Mouse (Mus musculus) stomach, embryonic 15.5 days (tissue): Measurements from ENCODE around the gene Dpf3. TPM values are rescaled to one million over a fixed set of nuclear protein-coding genes. Genes with fewer than 3 reads are reported as not detected.

Experiments
- ATAC-seq: fragments of 200-750 bp; cut with Nextera tagmentation; 2 replicates; pipeline ENCODE4 v1.8.0; 2017; ENCODE audit warnings: low read depth, moderate number of reproducible peaks, moderate TSS enrichment; ENCODE audit not compliant: insufficient read depth, low FRiP score
- H3K27ac ChIP-seq: fragments of 300-500 bp; sonication (generic); 2 replicates; pipeline ENCODE4 v1.5.1; 2015; ENCODE audit warnings: mild to moderate bottlenecking, inconsistent platforms
- H3K27me3 ChIP-seq: fragments of 300-500 bp; sonication (generic); replicated peaks from 2 replicates; pipeline ENCODE4 v1.6.1; 2015; ENCODE audit warnings: inconsistent platforms
- H3K36me3 ChIP-seq: fragments of 300-500 bp; sonication (generic); 2 replicates; pipeline ENCODE4 v1.6.1; 2015; ENCODE audit warnings: inconsistent platforms
- H3K4me1 ChIP-seq: fragments of 300-500 bp; sonication (generic); 2 replicates; pipeline ENCODE4 v1.6.1; 2015; ENCODE audit warnings: inconsistent platforms
- H3K4me2 ChIP-seq: fragments of 300-500 bp; sonication (generic); 2 replicates; pipeline ENCODE4 v1.6.1; 2015; ENCODE audit warnings: mild to moderate bottlenecking, inconsistent platforms
- H3K4me3 ChIP-seq: fragments of 300-500 bp; sonication (generic); replicated peaks from 2 replicates; pipeline ENCODE4 v1.5.1; 2015; ENCODE audit warnings: inconsistent platforms
- H3K9ac ChIP-seq: fragments of 300-500 bp; sonication (generic); 2 replicates; pipeline ENCODE4 v1.6.1; 2015; ENCODE audit warnings: inconsistent platforms
- H3K9me3 ChIP-seq: fragments of 300-500 bp; sonication (generic); 2 replicates; pipeline ENCODE4 v1.6.1; 2016; ENCODE audit warnings: inconsistent platforms
- WGBS: fragments of 180-500 bp; shearing (Covaris S2); methylation state at CpG from one replicate; pipeline ENCODE4 v1.1.7; 2015; 5-methylcytosine and 5-hydroxymethylcytosine counted together
- polyA plus RNA-seq: library from polyadenylated mRNA; unstranded; fragments of >200 nt; fragmentation: Nextera tagmentation; extraction: Ambion mirVana; gene quantifications from 2 replicates; pipeline ENCODE4 v1.2.1, GENCODE M21; 2015

Dpf3 gene
- polyA plus RNA-seq, 1 experiment from 2014 or later: 4.6 TPM

DNA sequence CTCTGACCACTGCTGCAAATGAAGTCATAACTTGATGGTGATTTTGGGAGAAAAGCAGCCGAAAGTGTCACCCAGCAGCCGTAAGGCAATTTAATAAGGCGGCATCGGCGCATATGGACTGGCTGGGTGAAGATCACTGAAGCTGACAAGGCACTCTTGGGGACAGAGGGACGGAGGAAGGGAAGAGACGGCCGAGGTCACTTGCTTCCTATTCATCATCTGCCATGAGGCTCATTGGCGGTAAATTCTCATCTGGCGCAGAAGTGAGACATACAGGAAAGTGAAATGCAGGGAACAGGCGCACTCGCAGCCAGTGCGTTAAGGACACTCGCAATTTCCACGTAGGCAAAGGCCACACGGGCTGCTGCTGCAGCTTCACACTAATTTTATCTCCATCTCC lies 95.5 kb downstream of the Dpf3 start:
- Histone ChIP-seq H3K4me3 (no peak overlapping the region), H3K36me3 (no peaks in the 10 kb centered on the region), H3K27ac (no peak overlapping the region), H3K4me1 (no peaks in the 10 kb centered on the region), H3K9ac (no peak overlapping the region), H3K9me3 (no peaks in the 10 kb centered on the region), H3K4me2 (no peak overlapping the region), H3K27me3 (no peaks in the 10 kb centered on the region)
- ATAC-seq: no peak
- 78% methylated on average over 16 of the region's 16 CpGs for WGBS

DNA sequence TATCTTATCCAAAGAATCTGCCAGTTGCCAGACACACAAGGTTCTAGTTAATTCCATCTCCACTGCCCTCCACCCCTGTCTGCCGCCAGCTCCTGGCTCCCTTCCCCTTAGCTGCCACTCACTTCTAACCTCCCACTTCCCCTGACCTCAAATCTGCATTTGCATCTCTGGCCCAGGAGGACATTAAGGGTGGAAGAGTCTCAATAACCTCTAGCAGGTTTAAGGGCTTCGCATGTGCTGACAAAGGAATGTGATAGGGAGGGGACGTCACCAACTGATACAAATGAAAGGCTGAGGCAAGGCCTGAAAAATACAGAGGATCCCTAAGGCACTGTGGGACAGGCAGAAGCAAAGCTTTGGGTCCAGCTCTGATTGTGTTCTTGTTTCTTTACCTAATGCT lies 100.0 kb downstream of the Dpf3 start:
- H3K27ac ChIP-seq: no peak overlapping the region
- WGBS: 38% methylated on average over 3 of the region's 3 CpGs
- no peak overlapping the region for H3K9ac ChIP-seq
- no peaks in the 10 kb centered on the region for H3K4me1 ChIP-seq
- H3K4me3 ChIP-seq: no peak overlapping the region
- no peaks in the 10 kb centered on the region for H3K27me3 ChIP-seq
- ATAC-seq: no peak
- H3K4me2 ChIP-seq: no peak overlapping the region
- no peaks in the 10 kb centered on the region for H3K9me3 ChIP-seq
- no peaks in the 10 kb centered on the region for H3K36me3 ChIP-seq

DNA sequence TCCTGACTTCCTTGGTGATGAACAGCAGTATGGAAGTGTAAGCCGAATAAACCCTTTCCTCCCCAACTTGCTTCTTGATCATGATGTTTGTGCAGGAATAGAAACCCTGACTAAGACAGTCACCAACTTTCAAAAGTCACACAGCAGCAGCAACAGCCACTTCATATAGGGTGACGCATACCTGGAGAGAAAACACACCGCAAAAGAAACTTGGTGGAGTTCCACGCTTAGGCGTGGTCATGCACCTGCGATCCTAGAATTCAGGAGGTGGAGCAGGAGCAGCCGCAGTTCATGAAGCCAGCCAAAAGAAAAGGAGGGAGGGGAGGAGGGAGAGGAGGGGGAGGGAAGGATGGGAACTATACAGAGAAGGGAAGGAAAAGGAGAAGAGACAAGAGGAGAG lies 106.4 kb downstream of the Dpf3 start:
- Histone ChIP-seq H3K9me3 (no peaks in the 10 kb centered on the region), H3K9ac (no peak overlapping the region), H3K4me3 (no peak overlapping the region), H3K27ac (no peak overlapping the region), H3K4me2 (no peak overlapping the region), H3K4me1 (no peaks in the 10 kb centered on the region), H3K27me3 (no peaks in the 10 kb centered on the region), H3K36me3 (no peaks in the 10 kb centered on the region)
- 74% methylated on average over 7 of the region's 7 CpGs for WGBS
- ATAC-seq: no peak

DNA sequence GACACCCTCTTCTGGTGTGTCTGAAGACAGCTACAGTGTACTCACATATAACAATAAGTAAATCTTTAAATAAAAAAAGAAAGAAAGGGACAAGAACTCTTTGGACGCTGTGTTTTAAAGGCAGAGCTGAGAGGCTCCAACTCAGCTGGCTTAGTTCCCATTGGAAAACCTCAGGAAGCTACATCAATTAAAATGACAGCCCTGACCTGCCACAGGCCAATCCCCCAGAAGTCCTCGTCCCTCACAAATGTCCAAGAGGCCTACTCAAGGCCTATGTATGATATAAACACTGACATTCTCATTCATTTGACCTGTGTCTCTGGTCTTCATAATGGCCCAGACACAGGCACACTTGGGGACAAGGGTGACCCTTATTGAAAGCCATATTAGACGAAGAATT lies 107.5 kb downstream of the Dpf3 start:
- H3K9ac ChIP-seq: no peak overlapping the region
- no peak overlapping the region for H3K4me3 ChIP-seq
- 43% methylated on average over 3 of the region's 3 CpGs for WGBS
- no peaks in the 10 kb centered on the region for H3K36me3 ChIP-seq
- no peaks in the 10 kb centered on the region for H3K27me3 ChIP-seq
- ATAC-seq: no peak
- no peak overlapping the region for H3K27ac ChIP-seq
- no peak overlapping the region for H3K4me2 ChIP-seq
- no peaks in the 10 kb centered on the region for H3K9me3 ChIP-seq
- no peaks in the 10 kb centered on the region for H3K4me1 ChIP-seq

DNA sequence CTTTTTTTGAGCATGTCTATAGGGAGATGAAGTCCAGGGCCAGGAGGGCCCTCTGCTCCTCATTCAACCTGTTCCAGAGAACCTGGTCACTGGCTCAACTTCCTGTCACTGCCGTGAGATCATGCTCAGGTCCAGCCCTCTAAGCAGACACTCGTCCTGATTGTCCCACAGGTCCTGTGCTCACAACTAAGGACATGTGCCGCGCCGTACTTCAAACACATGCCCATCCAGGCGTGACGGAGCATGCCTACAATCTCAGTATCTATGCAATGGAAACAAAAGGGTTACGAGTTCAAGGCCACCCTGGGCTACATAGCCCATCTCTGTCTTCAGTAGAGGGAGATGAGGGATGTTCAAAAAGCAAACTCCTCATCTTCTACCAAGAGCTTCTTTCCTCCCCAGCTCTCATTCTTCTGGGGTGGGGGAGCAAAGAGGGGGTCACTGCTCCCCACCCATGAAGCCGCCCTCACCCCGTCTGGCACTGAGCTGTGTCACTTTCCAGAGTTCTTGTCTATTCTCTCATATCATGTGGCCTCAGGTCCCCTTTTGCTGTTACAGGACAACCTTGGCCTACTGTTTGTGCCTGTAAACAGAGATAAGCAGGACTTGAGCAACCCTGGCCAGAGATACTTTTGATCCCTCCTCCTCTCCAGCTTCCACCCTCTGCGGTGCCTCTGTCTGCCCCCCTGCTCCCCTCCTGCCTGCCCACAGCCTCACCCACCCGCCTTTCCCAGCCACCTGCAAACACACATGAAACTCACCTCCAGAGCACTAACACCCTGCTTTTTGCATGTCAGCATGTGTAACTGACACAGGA lies 112.3 kb downstream of the Dpf3 start:
- no peak overlapping the region for H3K4me2 ChIP-seq
- no peaks in the 10 kb centered on the region for H3K36me3 ChIP-seq
- H3K4me3 ChIP-seq: no peak overlapping the region
- no peak overlapping the region for H3K9ac ChIP-seq
- ATAC-seq: peak; percentile 93
- no peaks in the 10 kb centered on the region for H3K9me3 ChIP-seq
- no peak overlapping the region for H3K27ac ChIP-seq
- 65% methylated on average over 12 of the region's 12 CpGs for WGBS
- H3K4me1 ChIP-seq: no peaks in the 10 kb centered on the region
- H3K27me3 ChIP-seq: no peaks in the 10 kb centered on the region

DNA sequence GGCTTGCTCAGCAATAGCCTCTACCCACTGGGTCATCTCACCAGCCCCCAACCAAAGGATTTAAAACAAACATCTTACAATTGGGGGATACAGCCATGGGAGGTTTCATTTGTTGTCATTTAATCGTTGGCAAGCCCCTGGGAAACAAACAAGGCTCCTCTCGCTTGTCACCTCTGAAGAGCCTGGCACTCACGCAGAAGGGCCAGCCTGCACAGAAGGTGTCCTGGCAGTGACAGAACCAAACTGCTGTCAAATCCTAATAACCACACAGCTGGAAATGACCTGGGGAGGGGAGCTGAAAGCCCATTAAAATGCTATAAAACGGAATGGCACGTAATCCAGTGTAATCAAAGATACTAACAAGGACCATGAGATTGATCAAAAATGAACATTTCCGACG lies 114.4 kb downstream of the Dpf3 start:
- Histone ChIP-seq H3K9me3 (no peaks in the 10 kb centered on the region), H3K27me3 (no peaks in the 10 kb centered on the region), H3K4me1 (no peaks in the 10 kb centered on the region), H3K27ac (no peak overlapping the region), H3K36me3 (no peaks in the 10 kb centered on the region), H3K9ac (no peak overlapping the region), H3K4me2 (no peak overlapping the region), H3K4me3 (no peak overlapping the region)
- ATAC-seq: no peak
- WGBS: 76% methylated on average over 7 of the region's 7 CpGs

DNA sequence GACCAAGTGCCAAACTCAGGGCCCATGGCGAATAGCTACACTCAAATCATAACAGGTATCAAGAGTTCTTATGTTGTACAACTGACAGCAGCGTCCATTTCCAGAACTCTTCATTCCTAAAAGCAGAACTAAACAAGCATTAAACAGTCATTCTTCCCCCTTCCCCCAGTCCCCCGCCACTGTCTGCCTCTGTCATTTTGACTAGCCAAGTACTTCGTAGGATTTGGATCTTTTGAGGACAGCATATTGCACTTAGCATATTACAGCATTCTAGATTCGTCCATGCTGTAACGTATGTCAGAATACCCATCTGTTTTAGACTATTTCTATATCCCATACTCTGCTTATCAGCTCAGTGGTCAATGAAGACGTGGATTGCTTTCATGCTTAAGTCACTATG lies 115.2 kb downstream of the Dpf3 start:
- no peaks in the 10 kb centered on the region for H3K36me3 ChIP-seq
- ATAC-seq: no peak
- no peaks in the 10 kb centered on the region for H3K27me3 ChIP-seq
- H3K27ac ChIP-seq: no peak overlapping the region
- H3K4me1 ChIP-seq: no peaks in the 10 kb centered on the region
- WGBS: 83% methylated on average over 7 of the region's 7 CpGs
- H3K9me3 ChIP-seq: no peaks in the 10 kb centered on the region
- H3K4me3 ChIP-seq: no peak overlapping the region
- H3K9ac ChIP-seq: no peak overlapping the region
- no peak overlapping the region for H3K4me2 ChIP-seq

DNA sequence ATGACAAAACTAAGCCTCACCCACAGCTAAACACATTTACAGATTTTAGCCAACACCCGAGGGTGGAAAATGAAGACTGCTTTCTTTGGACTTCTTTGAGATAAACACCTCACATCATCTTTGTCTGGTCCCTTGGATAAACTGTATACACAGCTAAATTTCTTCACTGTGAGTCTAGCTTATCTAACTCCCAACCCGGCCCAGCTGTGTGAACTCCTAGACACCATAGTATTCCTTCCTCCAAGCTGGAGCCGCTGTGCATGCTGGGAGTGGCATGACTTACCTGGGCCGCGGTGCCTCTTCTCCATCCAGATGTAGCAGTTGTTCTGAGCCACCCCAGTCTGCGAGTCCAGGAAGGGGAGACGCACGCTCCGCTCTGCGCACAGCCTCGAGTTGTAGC lies 117.3 kb downstream of the Dpf3 start:
- H3K27me3 ChIP-seq: no peaks in the 10 kb centered on the region
- 82% methylated on average over 11 of the region's 11 CpGs for WGBS
- no peak for ATAC-seq
- no peak overlapping the region for H3K4me2 ChIP-seq
- H3K9ac ChIP-seq: no peak overlapping the region
- H3K27ac ChIP-seq: no peak overlapping the region
- H3K4me3 ChIP-seq: no peak overlapping the region
- no peaks in the 10 kb centered on the region for H3K4me1 ChIP-seq
- no peaks in the 10 kb centered on the region for H3K9me3 ChIP-seq
- no peaks in the 10 kb centered on the region for H3K36me3 ChIP-seq

DNA sequence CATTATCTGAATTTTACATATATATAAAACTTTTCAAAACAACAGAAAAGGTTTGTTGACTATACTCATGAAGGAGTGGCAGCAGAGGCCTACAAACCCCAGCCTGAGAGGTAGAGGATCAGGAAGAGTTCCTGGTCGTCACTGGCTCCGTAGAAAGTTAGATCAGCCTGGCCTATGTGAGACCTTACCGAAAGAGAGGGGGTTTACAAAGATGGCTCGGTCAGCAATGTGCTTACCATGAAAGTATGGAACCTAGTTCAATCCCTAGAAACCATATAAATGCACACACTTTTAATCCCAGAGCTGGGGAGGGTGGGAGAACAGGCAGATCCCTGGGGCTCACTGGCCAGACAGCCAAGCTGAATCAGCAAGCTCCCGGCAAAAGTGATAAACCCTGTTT lies 118.1 kb downstream of the Dpf3 start:
- Histone ChIP-seq H3K9me3 (no peaks in the 10 kb centered on the region), H3K4me2 (no peak overlapping the region), H3K4me1 (no peaks in the 10 kb centered on the region), H3K36me3 (no peaks in the 10 kb centered on the region), H3K4me3 (no peak overlapping the region), H3K9ac (no peak overlapping the region), H3K27me3 (no peaks in the 10 kb centered on the region), H3K27ac (no peak overlapping the region)
- WGBS: 91% methylated on average over 5 of the region's 5 CpGs
- no peak for ATAC-seq

DNA sequence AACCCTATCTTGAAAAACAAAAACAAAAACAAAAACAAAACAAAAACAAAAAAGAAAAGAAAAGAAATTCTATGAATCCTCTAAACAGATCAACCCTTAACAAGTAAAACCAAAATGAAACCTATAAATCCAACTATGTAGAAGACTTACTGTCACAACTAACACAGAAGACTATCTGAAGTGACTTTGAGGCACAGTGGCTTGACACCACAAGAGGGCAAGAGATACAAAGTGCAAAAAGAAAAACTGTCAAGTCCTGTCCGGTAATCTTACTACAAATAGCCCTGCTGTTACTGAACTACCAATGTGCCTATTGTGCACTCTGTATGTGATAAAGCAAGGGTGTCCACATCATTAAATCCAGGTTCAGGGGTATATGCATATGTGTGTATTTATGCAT lies 120.0 kb downstream of the Dpf3 start:
- Histone ChIP-seq H3K9me3 (no peaks in the 10 kb centered on the region), H3K36me3 (no peaks in the 10 kb centered on the region), H3K4me1 (no peaks in the 10 kb centered on the region), H3K4me3 (no peak overlapping the region), H3K4me2 (no peak overlapping the region), H3K9ac (no peak overlapping the region), H3K27ac (no peak overlapping the region), H3K27me3 (no peaks in the 10 kb centered on the region)
- no peak for ATAC-seq
- WGBS: 80% methylated on average over 1 of the region's 1 CpGs

DNA sequence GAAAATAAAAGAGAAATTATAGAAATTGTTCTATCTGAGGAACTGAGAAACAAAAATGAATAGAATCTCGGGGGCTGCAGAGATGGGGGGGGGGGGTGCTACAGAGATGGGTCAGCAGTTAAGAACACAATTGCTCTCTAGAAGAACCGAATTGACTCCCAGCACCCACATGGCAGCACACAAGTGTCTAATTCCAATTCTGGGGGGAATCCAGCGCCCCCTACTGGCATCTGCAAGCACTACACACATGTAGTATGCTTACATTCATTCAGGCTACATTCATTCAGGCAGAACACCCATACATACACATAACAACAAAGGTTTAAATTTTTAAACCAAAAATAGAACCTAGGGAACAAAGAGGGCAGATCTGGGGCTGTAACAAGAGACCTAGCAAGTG lies 122.7 kb downstream of the Dpf3 start:
- H3K27ac ChIP-seq: no peak overlapping the region
- H3K27me3 ChIP-seq: no peaks in the 10 kb centered on the region
- no peak overlapping the region for H3K4me3 ChIP-seq
- no peaks in the 10 kb centered on the region for H3K36me3 ChIP-seq
- no peaks in the 10 kb centered on the region for H3K4me1 ChIP-seq
- H3K9ac ChIP-seq: no peak overlapping the region
- 61% methylated on average over 3 of the region's 3 CpGs for WGBS
- ATAC-seq: no peak
- H3K4me2 ChIP-seq: no peak overlapping the region
- no peaks in the 10 kb centered on the region for H3K9me3 ChIP-seq

DNA sequence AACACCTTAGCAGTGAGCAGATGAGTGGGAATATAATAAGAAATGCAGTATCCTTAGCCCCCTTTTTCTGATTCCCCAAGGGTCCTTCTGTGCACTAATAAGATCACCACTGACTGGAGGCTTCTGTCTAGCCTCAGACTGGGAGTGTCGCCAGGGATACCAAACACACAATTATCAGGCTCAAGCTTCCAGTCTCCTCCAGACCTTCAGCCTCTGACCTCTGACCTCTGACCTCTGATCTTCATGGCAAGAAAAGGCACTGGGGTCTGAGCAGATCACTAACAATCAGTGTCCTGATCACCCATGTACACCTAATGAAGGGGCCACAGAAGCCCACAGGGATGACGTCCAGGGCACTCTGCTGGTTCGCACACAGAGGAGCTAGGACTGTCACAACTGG lies 125.7 kb downstream of the Dpf3 start:
- H3K27me3 ChIP-seq: no peaks in the 10 kb centered on the region
- no peak overlapping the region for H3K27ac ChIP-seq
- WGBS: 70% methylated on average over 3 of the region's 3 CpGs
- H3K9me3 ChIP-seq: no peaks in the 10 kb centered on the region
- no peak overlapping the region for H3K4me3 ChIP-seq
- H3K4me2 ChIP-seq: no peak overlapping the region
- no peak overlapping the region for H3K9ac ChIP-seq
- no peaks in the 10 kb centered on the region for H3K36me3 ChIP-seq
- H3K4me1 ChIP-seq: no peaks in the 10 kb centered on the region
- no peak for ATAC-seq

DNA sequence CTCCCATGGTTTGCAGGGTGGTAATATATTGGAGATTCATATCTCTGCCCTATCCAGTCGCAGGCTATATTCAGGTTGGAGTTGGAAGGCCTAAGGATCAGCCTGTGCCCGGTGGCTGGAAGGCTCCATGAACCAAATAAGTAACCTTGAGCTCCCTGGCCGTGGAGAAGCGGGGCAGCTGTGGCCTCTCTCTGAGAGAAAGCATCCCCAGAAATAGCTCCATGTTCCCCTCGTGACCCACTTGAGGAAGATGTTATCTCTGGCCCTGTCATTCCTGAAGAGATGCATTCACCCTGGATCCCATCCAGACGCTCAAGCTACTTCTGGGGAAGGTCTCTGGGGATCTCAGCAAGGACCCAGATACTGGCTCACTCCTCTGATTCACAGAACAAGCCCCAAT lies 134.9 kb downstream of the Dpf3 start:
- H3K27me3 ChIP-seq: no peaks in the 10 kb centered on the region
- no peak overlapping the region for H3K9ac ChIP-seq
- ATAC-seq: no peak
- no peaks in the 10 kb centered on the region for H3K9me3 ChIP-seq
- H3K36me3 ChIP-seq: no peaks in the 10 kb centered on the region
- H3K4me1 ChIP-seq: no peaks in the 10 kb centered on the region
- 63% methylated on average over 6 of the region's 6 CpGs for WGBS
- no peak overlapping the region for H3K4me2 ChIP-seq
- H3K27ac ChIP-seq: no peak overlapping the region
- no peak overlapping the region for H3K4me3 ChIP-seq
